Mouse (Mus musculus): ENCODE results near the gene D1Pas1.

GRCm38 (mm10) chr1:187020011-187020410, 52.8 kb downstream of the D1Pas1 start:
- TF ChIP-seq POLR2A (IDR thresholded peaks at IDR 0.05; ENCODE audit: low read depth, low read length) (no peak), CTCF (IDR thresholded peaks at IDR 0.05; ENCODE audit: extremely low read depth, insufficient read depth, insufficient read length, insufficient replicate concordance) (no peak)

All from spleen, adult 2 months (tissue).